Mouse (Mus musculus) kidney, embryonic 15.5 days (tissue): ENCODE data around the gene Anxa6. TPM values are rescaled to one million over a fixed set of nuclear protein-coding genes. Genes with fewer than 3 reads are reported as not detected.

ENCODE experiments used
- ATAC-seq: fragments of 200-750 bp; cut with Nextera tagmentation; replicated peaks from 2 replicates; pipeline ENCODE4 v1.8.0; 2017; ENCODE audit warnings: moderate TSS enrichment; ENCODE audit not compliant: low FRiP score
- H3K27ac ChIP-seq: fragments of 300-500 bp; sonication (generic); 2 replicates; pipeline ENCODE4 v1.5.1; 2015; ENCODE audit warnings: mild to moderate bottlenecking, inconsistent platforms
- H3K27me3 ChIP-seq: fragments of 300-500 bp; sonication (generic); 2 replicates; pipeline ENCODE4 v1.6.1; 2015; ENCODE audit warnings: inconsistent platforms
- H3K36me3 ChIP-seq: fragments of 300-500 bp; sonication (generic); 2 replicates; pipeline ENCODE4 v1.6.1; 2015; ENCODE audit warnings: inconsistent platforms
- H3K4me1 ChIP-seq: fragments of 300-500 bp; sonication (generic); 2 replicates; pipeline ENCODE4 v1.6.1; 2015; ENCODE audit warnings: inconsistent platforms
- H3K4me2 ChIP-seq: fragments of 300-500 bp; sonication (generic); 2 replicates; pipeline ENCODE4 v1.6.1; 2015; ENCODE audit warnings: moderate library complexity, mild to moderate bottlenecking, inconsistent platforms
- H3K4me3 ChIP-seq: fragments of 300-500 bp; sonication (generic); replicated peaks from 2 replicates; pipeline ENCODE4 v1.5.1; 2015; ENCODE audit warnings: mild to moderate bottlenecking, inconsistent platforms
- H3K9ac ChIP-seq: fragments of 300-500 bp; sonication (generic); 2 replicates; pipeline ENCODE4 v1.6.1; 2015; ENCODE audit warnings: mild to moderate bottlenecking, inconsistent platforms
- H3K9me3 ChIP-seq: fragments of 300-500 bp; sonication (generic); replicated peaks from 2 replicates; pipeline ENCODE4 v1.6.1; 2016; ENCODE audit warnings: inconsistent platforms
- WGBS: fragments of 180-500 bp; shearing (Covaris S2); methylation state at CpG from one replicate; pipeline ENCODE4 v1.1.7; 2015; ENCODE audit warnings: mixed read lengths; 5-methylcytosine and 5-hydroxymethylcytosine counted together
- polyA plus RNA-seq: library from polyadenylated mRNA; unstranded; fragments of >200 nt; fragmentation: Nextera tagmentation; extraction: Ambion mirVana; gene quantifications from 2 replicates; pipeline ENCODE4 v1.2.1, GENCODE M21; 2015

Anxa6 gene
- polyA plus RNA-seq, 1 experiment from 2014 or later: 233 TPM

DNA sequence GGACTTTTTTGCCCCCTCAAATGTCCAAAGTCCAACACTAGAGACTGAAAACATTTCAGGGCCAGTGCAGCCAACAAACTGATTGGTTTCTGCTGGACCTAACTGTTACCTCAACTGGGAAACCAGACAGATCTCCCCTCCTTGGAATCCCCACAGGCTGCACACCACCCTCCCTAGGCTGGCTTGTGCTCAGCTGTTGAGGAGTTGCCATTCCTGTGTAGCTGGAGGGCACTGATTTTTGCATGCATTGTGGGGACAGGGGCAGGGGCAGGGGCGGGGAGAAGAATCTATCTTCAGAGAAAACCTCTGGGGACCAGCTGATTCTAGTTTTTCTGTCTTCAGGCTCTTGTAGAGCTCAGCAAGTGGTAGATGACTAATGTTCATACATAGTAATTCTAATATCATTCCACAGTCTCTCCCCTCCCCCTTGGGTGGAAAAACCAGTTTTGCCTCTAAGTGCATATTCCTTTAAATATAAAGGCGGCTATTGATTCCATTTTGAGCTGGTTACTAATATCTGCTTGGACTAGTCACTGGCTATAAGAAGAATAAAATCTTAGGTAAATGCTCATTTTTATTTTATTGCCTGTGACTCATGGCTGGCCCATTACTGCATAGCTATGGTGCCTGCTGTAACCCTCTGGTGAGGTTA, 5.9 kb downstream of the Anxa6 start:
- peaks cover 13% of the 10 kb centered on the region for H3K36me3 ChIP-seq
- H3K4me1 ChIP-seq: peaks cover 87% of the 10 kb centered on the region
- H3K9me3 ChIP-seq: no peaks in the 10 kb centered on the region
- H3K27me3 ChIP-seq: no peaks in the 10 kb centered on the region
- ATAC-seq: no peak
- peak overlapping the region; percentile 82 for H3K27ac ChIP-seq
- WGBS: 81% methylated on average over 2 of the region's 2 CpGs
- H3K9ac ChIP-seq: no peak overlapping the region
- H3K4me2 ChIP-seq: no peak overlapping the region
- H3K4me3 ChIP-seq: no peak overlapping the region

GRCm38 (mm10) chr11:55025896-55026295, 7.3 kb downstream of the Anxa6 start:
- WGBS: 84% methylated on average over 4 of the region's 4 CpGs
- H3K4me3 ChIP-seq: no peak overlapping the region
- no peak for ATAC-seq
- H3K27me3 ChIP-seq: no peaks in the 10 kb centered on the region
- peaks cover 13% of the 10 kb centered on the region for H3K36me3 ChIP-seq
- no peak overlapping the region for H3K9ac ChIP-seq
- peaks cover 85% of the 10 kb centered on the region for H3K4me1 ChIP-seq
- no peaks in the 10 kb centered on the region for H3K9me3 ChIP-seq
- no peak overlapping the region for H3K27ac ChIP-seq
- no peak overlapping the region for H3K4me2 ChIP-seq

DNA sequence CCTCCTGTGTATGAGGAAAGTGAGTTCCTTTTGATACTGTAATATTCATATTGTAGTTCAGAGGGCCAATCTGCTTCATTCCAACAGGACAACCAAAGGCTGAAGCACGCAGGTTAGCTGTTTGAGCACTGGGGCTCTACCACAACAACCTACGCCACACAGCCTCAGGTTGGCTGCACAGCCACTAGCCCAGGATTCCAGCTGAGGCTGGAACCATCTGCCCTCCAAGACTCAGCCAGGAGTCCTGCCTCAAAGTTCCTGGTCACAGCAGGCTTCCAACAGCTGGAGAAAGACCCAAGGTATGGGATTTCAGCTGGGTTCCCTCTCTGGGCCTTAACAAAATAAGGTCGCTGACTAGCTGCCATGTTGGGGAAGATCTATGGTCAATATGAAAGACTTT, 9.7 kb downstream of the Anxa6 start:
- H3K9ac ChIP-seq: peak overlapping the region; percentile 14; the same call in 1 of the 2 replicates
- peak overlapping the region; percentile 41 for H3K4me2 ChIP-seq
- peaks cover 78% of the 10 kb centered on the region for H3K4me1 ChIP-seq
- H3K27me3 ChIP-seq: no peaks in the 10 kb centered on the region
- H3K4me3 ChIP-seq: no peak overlapping the region
- WGBS: 75% methylated on average over 3 of the region's 3 CpGs
- H3K27ac ChIP-seq: peak overlapping the region; percentile 96
- peaks cover 36% of the 10 kb centered on the region for H3K36me3 ChIP-seq
- peak; percentile 5; the same call in 1 of the 2 replicates for ATAC-seq
- no peaks in the 10 kb centered on the region for H3K9me3 ChIP-seq

DNA sequence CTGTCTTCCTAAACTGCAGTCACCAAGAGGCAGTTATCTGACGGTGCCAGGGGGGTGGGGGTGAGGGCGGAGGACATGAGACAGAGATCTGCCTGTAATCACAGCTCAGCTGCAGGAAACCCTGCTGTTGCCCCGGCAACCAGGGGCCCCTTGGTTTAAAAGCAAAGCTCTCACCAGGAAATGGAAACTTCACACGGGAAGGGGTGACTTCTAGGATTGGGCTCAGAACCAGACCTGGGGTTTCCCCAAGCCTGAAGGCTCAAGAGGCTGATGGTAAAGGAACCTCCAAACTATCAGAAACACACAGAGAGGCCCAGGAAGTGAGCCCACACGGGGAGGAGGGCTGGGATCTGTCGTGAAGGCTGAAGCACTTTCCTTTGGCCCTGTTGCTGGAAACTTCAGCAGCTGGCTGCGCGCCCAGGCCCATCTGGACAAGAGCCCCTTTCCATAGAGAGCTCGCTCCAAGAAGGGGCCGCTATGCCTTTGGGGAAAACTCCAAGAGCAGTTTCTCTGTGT, 10.1 kb downstream of the Anxa6 start:
- WGBS: 12% methylated on average over 10 of the region's 10 CpGs
- Histone ChIP-seq H3K9me3 (no peaks in the 10 kb centered on the region), H3K4me2 (peak overlapping the region; percentile 41), H3K27ac (peak overlapping the region; percentile 96), H3K4me1 (peaks cover 73% of the 10 kb centered on the region), H3K36me3 (peaks cover 40% of the 10 kb centered on the region), H3K4me3 (no peak overlapping the region), H3K9ac (peak overlapping the region; percentile 14; the same call in 1 of the 2 replicates), H3K27me3 (no peaks in the 10 kb centered on the region)
- peak; percentile 67 for ATAC-seq

DNA sequence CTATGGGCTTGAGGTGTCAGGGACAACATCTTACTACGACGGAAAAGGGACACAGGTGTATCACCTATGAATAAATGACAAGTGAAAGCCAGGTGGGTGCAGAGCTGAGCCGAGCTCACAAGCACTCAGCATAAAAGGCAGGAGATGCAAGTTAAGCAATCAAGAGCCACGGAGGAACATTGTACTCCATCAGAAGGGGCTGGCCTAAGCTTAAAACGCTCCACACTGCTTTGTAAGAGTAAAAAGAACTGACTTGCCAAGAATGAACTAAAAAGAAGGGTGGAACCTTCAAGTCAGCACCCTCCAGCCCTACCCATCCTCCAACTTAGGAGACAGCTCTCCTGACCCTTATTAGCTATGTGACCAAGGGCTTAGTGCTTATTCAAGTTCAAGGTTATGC, 10.7 kb downstream of the Anxa6 start:
- Histone ChIP-seq H3K4me2 (peak overlapping the region; percentile 41), H3K4me3 (no peak overlapping the region), H3K27me3 (no peaks in the 10 kb centered on the region), H3K9ac (0 out of 2 replicates have a peak overlapping the region, but pooled peaks have one; percentile 14), H3K4me1 (peaks cover 67% of the 10 kb centered on the region), H3K27ac (peak overlapping the region; percentile 96), H3K9me3 (no peaks in the 10 kb centered on the region), H3K36me3 (peaks cover 46% of the 10 kb centered on the region)
- WGBS: 49% methylated on average over 5 of the region's 5 CpGs
- ATAC-seq: no peak

- 39% methylated on average over 6 of the region's 6 CpGs for WGBS
- Histone ChIP-seq H3K4me1 (peaks cover 61% of the 10 kb centered on the region), H3K4me2 (no peak overlapping the region), H3K9ac (no peak overlapping the region), H3K4me3 (no peak overlapping the region), H3K36me3 (peaks cover 47% of the 10 kb centered on the region), H3K27me3 (no peaks in the 10 kb centered on the region), H3K9me3 (no peaks in the 10 kb centered on the region), H3K27ac (peak overlapping the region; percentile 34; the same call in 1 of the 2 replicates)
- no peak for ATAC-seq
Measured at GRCm38 (mm10) chr11:55021859-55022258, 11.4 kb downstream of the Anxa6 start.

DNA sequence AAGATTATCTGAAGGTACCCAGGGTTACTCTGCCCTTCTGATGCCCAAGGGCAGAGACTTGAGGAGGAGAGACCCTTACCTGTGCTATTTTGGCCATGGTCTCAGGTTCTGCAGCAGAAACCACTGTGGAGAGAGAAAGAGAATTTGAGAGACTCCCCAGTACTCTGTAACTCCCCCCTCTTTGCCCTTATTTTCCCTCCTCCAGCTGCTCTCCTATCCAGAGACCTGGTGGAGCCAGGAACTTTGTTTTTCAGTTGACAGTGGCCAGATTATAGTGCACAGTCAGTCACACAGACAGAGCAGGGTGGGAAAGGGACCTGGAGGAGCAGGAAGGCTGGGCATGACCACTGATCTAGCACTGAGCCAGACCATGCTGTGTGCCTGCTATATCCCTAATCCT, 11.8 kb downstream of the Anxa6 start:
- no peaks in the 10 kb centered on the region for H3K27me3 ChIP-seq
- no peaks in the 10 kb centered on the region for H3K9me3 ChIP-seq
- H3K4me2 ChIP-seq: no peak overlapping the region
- H3K9ac ChIP-seq: no peak overlapping the region
- ATAC-seq: no peak
- no peak overlapping the region for H3K4me3 ChIP-seq
- H3K4me1 ChIP-seq: peaks cover 59% of the 10 kb centered on the region
- peaks cover 47% of the 10 kb centered on the region for H3K36me3 ChIP-seq
- H3K27ac ChIP-seq: peak overlapping the region; percentile 34; the same call in 1 of the 2 replicates

DNA sequence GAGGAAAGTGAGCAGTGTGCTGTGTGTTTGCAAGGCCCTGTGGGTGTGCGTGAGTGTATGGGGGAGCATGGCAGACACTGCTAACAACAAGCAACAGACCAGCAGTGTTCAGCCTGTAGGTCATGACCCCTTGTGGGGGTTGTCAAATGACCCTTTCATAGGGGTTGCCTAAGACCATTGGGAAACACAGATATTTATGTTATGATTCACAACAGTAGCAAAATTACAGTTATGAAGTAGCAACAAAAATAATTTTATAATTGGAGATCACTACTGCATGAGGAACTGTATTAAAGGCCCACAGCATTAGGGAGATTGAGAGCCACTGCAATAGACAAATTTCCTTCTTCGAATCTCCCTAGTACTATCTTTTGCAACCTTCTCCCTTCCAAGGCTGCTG, 13.5 kb downstream of the Anxa6 start:
- no peak for ATAC-seq
- Histone ChIP-seq H3K9ac (no peak overlapping the region), H3K27me3 (no peaks in the 10 kb centered on the region), H3K4me2 (no peak overlapping the region), H3K36me3 (peaks cover 44% of the 10 kb centered on the region), H3K27ac (no peak overlapping the region), H3K4me1 (peaks cover 52% of the 10 kb centered on the region), H3K9me3 (no peaks in the 10 kb centered on the region), H3K4me3 (no peak overlapping the region)
- 83% methylated on average over 2 of the region's 2 CpGs for WGBS

GRCm38 (mm10) chr11:55018034-55018433, 15.2 kb downstream of the Anxa6 start:
- WGBS: 75% methylated on average over 6 of the region's 6 CpGs
- Histone ChIP-seq H3K4me1 (peaks cover 41% of the 10 kb centered on the region), H3K9ac (no peak overlapping the region), H3K4me2 (no peak overlapping the region), H3K4me3 (no peak overlapping the region), H3K27ac (no peak overlapping the region), H3K27me3 (no peaks in the 10 kb centered on the region), H3K36me3 (peaks cover 60% of the 10 kb centered on the region), H3K9me3 (no peaks in the 10 kb centered on the region)
- no peak for ATAC-seq

DNA sequence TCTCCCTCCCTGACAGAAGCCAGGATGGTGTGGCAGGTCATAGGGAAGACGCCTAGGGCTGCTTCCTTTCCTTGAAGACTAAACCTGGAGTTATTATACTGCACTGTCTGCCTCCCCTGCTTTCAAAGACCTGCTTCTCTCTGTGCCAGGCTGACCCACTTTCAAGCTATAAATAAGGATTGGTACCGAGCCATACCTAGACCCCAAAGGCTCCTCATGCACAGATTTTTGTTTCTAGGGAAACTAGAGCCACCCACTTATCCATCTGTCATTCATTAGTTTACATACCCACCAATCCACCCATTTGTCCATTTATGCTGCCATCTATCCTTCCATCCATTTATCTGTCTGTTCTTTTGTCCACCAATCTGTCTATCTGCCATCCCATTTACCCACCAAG, 16.0 kb downstream of the Anxa6 start:
- Histone ChIP-seq H3K27me3 (no peaks in the 10 kb centered on the region), H3K36me3 (peaks cover 68% of the 10 kb centered on the region)
- ATAC-seq: no peak

GRCm38 (mm10) chr11:55016758-55017157, 16.5 kb downstream of the Anxa6 start:
- 93% methylated on average over 1 of the region's 1 CpGs for WGBS
- H3K27me3 ChIP-seq: no peaks in the 10 kb centered on the region
- peaks cover 31% of the 10 kb centered on the region for H3K4me1 ChIP-seq
- H3K4me2 ChIP-seq: no peak overlapping the region
- no peak overlapping the region for H3K4me3 ChIP-seq
- no peak for ATAC-seq
- no peak overlapping the region for H3K9ac ChIP-seq
- H3K36me3 ChIP-seq: peaks cover 72% of the 10 kb centered on the region
- H3K27ac ChIP-seq: no peak overlapping the region
- no peaks in the 10 kb centered on the region for H3K9me3 ChIP-seq

More for the DNA sequence above, 16.0 kb downstream of the Anxa6 start:
- H3K9ac ChIP-seq: no peak overlapping the region
- peaks cover 36% of the 10 kb centered on the region for H3K4me1 ChIP-seq
- H3K27ac ChIP-seq: no peak overlapping the region
- H3K4me2 ChIP-seq: no peak overlapping the region
- 88% methylated on average over 2 of the region's 2 CpGs for WGBS
- no peaks in the 10 kb centered on the region for H3K9me3 ChIP-seq
- H3K4me3 ChIP-seq: no peak overlapping the region

DNA sequence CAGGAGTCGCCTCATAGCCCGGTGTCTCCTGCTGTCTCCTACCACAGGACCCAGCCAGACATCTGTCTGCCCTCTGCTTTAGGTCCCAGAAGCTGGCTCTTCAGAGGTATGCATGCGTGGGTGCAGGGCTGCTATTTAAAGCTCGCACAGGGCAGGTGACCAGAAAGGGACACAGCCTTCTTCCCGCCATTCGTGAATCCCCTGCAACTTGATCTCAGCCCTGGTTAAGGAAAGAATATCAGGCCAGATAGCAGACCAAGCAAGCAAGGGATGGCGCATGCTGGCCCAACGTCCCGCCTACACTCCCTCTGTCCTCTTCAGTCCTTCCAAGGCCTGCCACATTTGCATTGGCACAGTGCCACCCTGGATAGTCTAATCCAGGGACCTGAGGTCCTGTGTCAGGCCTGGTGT, 17.4 kb downstream of the Anxa6 start:
- no peak overlapping the region for H3K4me3 ChIP-seq
- 48% methylated on average over 9 of the region's 9 CpGs for WGBS
- no peaks in the 10 kb centered on the region for H3K27me3 ChIP-seq
- ATAC-seq: peak; percentile 33; the same call in 1 of the 2 replicates
- peaks cover 25% of the 10 kb centered on the region for H3K4me1 ChIP-seq
- peak overlapping the region; percentile 28; the same call in 1 of the 2 replicates for H3K27ac ChIP-seq
- H3K4me2 ChIP-seq: no peak overlapping the region
- H3K9me3 ChIP-seq: no peaks in the 10 kb centered on the region
- H3K9ac ChIP-seq: no peak overlapping the region
- peaks cover 81% of the 10 kb centered on the region for H3K36me3 ChIP-seq
